Mouse (Mus musculus) cerebellum, postnatal 36 days (tissue): ENCODE data around the gene Arhgap27.
"Not testable (repeated sequence)": the region's sequence is repeated elsewhere in the genome, so short reads cannot be mapped to it uniquely, and the experiment has no call there.

Experiments
- DNase-seq, 2 experiments: peaks; one replicate each; pipeline ENCODE4 v3.0.0; 2021 to 2022; ENCODE audit warnings: mixed read lengths in 2 of 2

The Arhgap27 gene

DNA sequence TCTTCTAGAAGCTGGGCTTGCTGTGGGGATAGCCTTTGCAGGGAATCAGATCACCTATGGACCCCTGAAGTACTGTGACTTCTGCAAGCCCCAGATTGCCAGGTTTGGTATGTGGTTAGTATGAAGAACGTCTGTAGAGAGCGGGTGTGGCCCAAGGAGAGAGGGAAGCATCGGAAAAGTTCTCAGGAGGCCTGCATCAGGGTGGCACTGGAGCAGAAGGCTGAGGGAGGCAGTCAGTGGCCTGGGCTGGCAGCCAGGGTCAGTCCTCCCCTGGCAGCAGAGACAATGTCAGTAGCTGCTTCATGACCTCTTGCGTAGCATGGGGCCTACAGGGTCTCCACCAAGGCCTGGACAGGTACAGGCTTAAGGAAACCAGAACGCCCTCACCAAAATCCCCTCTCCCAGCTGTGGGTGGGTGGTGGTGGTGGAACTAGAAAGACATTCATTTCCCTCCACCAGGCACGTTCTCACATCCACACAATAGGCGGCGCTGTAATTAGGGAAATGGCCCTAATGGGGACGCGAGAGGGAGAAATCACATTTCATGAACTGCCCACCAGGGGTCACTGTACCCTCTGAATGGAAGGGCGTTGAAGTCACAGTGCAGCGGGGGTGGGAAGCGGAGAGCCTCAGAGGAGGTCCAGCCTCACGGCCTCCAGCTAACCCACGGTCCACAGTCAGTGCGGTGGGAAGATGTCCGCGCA is 31.2 kb downstream of the Arhgap27 start:
- peak; percentile 87 for DNase-seq

DNA sequence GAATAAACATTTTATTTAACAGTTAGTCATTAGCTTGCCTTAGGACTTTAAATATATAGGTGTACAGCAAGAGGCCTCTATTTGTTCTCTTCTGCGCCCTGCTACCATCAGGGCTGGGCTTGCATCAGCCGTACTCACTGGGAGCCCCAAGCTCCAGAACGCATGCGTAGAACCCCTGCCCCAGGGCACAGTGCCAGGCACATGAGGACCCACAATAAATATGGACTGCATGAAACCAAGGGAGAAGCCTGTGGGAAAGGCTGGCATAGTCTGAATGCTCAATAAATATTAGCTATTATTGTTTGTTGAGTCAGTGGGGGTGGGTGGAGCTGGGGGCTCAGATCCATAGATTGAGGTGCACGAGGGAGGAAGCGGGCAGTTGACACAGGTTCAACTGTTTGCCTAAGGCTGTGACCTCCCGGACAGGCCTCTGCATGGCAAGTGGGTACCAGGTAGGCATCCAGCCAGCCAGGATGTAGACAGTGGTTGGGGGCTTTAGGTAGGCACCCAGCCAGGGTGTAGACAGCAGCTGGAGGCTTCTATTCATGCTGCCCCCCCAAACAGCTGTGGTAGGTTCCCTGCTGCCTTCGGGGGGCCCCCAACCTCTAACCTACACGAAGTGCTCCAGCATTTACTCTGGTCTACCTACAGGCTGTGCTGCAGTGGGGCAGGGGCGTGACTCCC is 31.8 kb downstream of the Arhgap27 start:
- DNase-seq = no peak

DNA sequence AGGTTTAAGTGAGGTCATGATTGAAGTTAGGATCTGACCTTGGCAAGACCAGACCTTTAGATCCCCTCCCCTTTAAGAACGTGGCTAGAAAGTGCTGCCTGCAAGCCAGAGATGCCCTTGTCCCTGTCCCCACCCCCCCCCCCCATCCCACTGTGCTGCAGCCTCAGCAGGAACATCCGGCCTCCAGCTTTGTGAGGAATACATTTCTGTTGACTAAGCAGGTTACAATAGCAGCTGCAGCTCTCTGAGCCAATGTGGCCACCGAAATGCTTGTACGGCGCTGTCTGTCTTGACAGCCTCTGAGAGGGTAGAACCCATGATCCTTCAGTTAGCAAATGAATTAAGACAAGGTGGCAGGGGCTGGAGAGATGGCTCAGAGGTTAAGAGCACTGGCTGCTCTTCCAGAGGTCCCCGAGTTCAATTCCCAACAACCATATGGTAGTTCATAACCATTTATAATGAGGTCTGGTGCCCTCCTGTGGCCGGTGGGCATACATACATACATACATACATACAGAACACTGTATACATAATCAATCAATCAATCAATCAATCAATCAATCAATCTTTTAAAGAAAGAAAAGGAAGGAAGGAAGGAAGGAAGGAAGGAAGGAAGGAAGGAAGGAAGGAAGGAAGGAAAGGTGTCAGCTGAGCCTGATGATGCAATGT is 32.7 kb downstream of the Arhgap27 start:
- DNase-seq = no peak

DNA sequence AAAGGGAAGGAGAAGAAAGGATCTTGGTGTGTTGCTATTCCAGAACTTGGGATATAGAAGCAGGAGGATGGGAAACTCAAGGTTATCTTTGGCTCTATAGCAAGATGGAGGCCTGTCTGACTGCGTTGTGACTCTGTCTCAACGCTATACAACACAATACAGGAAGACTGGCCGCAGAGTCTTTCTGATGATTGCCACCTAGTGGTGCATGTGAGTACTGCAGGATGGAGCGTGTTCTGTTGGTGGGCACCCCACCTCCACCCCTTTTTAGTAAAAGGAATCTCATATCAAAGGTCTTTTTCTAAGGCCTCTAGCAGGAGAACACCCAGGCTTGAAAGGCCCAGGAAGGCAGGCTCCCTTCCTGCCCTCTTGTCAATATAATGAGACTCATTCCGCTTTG is 36.5 kb downstream of the Arhgap27 start:
- peak; percentile 83 to 84 for DNase-seq

DNA sequence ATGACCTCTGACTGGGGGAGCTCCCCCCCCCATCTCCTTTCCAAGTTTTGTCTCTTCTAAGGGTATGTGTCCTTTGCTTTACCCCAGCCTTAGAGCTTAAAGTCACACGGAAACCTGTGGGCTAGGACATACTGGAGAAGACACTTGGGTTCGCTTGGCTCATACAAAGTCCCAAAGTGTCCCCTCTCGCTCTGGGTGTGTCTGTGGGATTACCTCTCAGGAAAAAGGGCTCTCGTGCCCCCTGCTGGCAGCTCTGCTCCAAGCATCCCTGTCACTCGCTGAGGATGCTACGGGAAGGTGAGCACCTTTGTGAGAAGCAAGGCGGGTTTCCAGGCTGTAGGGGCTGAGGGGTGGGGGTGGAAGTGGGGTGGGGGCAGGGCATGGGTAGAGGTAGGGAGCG is 38.3 kb downstream of the Arhgap27 start:
- DNase-seq = peak; percentile 77 to 79

DNA sequence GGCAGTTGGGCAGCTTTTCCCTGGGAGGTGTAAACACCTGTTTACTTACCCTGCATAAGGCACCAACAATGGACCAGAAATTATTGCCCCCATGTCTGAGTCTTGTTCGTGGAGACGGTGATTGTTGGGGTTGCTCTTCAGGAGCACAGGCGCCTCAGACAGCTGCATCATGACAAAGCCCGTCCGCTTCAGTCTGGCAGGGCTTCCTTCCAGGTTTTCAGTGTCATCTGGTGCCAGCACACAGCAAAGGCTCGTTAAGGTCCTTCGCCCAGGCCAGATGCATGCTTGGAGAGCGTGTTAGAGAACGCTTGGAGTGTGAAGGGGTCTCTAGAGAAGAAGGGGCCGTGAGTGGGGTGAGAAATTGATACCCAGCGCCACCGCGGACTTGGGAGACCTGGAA is 38.8 kb downstream of the Arhgap27 start:
- no peak for DNase-seq

DNA sequence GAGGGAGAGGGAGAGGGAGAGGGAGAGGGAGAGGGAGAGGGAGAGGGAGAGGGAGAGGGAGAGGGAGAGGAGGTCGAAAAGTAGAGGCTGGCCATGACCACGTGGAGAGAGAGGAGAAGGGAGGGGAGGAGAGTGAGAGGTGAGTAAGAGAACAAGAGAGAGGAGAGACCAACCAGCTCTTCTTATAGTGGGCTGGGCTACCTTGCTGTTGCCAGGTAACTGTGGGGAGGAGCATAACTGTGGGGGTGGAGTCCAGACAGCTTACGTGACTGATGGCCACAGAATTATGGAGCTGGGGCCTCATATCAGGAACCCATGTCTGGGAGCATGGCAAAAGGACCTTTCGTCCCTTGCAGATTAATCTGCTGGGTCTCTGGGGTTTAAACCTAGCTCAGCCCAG is 40.7 kb downstream of the Arhgap27 start:
- DNase-seq = not testable (repeated sequence)

DNA sequence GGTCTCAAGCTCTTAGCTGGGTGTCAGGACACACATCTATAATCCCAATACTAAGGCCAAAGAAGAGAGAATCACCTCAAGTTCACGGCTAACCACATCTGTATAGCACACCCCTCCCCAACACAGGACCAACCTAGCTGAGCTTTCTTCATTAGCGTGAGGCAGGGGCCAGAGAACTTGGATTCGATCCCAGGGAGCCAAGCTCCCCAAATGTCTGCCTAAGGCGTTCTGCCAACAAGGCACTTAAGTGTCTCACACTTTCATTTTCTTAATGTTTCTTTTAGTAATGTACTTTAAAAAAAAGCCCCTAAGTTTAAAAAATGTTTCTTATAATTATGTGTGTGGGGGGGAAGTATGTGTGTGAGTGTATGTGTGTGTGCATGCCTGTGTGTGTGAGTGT is 42.8 kb downstream of the Arhgap27 start:
- no peak for DNase-seq

DNA sequence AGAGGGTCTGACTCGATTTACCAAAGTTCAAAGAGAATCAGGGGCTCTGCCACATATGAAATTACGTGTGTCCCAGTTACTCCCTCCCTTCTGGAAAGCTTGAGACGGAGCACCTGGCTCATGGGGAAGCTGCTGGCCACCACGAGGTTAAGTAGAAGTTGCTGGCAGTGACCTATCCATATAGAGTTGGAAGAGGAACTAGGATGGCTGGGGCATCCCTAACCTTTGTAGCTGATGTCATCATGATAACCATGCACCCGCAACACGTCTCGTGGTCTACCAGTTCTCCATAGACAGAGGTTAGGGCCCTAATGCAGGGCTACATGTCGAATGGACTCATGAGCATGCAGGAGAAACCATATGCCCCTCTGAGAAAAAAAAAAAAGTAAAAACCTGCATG is 43.3 kb downstream of the Arhgap27 start:
- DNase-seq = no peak

DNA sequence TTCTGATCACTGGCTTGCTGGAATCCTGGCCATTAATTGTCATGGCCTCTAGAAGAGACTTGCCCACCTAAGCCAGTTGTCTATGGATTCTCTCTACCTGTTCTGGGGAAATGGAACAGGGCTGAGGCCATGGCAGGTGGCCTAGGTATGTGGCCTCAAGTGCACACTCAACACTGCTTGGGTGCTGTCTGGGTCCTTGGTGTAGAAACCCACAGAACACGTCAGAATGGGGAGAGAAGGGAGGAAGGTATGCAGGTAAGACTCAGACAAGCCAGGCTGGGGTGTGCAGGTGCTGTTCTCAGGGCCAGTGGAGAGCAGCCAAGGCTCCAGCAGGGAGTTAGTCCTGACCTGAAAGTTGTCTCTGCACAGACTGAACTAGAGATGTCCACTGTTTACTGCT is 45.5 kb downstream of the Arhgap27 start:
- no peak for DNase-seq

DNA sequence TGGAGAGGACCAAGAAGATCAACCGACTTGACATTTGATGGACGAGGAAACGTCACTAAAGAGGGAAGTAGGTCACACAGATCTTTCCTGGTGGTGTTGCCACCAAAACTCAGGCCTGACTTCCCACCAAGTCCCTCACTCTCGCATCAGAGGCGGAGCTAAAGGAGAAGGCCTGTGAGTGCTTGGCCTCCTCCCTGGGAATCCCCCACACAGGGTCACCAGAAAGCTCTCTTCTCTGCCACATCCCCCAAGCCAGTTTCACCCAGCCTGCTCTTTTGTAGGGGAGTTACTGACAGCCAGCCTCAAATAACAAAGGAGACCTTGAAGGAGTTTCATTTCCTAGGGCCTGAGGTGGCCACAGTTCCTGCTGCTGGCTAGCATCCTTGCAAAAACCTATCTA is 48.1 kb downstream of the Arhgap27 start:
- no peak for DNase-seq

DNA sequence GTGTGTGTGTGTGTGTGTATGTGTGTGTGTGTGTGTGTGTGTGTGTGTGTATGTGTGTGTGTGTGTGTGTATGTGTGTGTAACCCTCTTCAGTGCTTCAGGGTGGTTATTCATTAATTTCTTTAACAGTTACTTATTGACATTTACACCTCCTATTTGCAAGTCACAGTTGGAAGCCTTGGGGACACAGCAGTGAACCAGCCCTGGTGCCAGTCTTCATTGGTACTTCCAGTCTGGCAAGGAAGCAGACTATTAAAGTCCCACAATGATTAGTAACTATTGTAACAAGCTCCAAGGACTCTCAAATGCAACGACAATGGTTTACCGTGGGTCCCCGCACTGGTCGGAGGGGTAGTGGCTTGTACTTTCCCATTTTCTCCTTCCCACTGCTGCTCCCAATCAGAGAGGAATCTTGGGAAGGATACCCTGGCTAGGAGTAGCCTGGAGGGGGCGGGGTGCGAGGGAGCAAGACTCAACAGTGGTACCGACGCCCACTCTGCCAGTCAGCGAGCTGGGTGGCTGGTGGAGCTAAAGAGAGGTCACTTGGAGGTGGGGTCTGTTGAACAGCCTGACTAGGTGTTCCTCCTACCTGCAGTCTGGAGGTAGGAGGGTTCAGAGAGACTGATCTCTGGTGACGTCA is 48.6 kb downstream of the Arhgap27 start:
- DNase-seq = no peak

DNA sequence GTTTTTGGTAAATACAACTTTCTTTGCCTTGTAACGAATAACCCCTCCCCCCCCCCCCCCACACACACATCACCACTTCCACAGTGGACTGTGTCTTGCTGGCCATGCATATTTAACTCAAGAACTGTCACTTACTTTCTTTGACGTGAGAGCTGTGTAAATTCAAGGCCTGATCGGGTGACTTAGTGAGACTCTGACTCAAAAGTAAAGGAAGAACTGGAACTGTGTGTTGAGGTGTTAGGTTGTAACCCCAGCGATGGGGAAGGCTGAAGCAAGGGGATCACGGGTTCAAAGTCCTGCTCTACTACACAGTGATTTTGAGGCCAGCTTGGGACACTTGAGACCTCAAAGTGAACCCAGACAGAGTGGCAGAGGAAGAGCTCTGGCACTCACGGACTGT is 50.0 kb downstream of the Arhgap27 start:
- DNase-seq = no peak

DNA sequence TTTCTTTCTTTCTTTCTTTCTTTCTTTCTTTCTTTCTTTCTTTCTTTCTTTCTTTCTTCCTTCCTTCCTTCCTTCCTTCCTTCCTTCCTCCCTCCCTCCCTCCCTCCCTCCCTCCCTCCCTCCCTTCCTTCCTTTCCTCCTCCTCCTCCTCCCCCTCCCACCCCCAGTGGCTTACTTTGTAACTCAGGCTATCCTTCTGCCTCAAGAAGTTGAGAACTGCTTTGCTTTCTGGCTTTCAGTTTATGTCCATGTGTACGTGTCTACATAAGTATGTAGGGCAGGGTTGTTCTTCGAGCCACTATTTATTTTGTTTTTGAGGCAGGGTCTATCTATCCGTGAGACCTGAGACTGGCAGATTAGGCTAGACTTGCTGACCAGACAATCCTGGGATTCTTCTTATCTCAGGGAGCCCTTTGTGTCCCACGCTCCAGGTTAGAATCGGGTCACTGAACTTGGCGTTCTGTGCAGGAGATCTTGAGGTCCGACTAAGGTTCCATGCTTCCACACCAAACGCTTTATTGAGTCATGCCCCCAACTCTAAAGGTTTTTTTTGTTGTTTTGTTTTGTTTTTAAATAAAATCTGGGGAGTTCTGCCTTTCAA is 50.7 kb downstream of the Arhgap27 start:
- no peak for DNase-seq

DNA sequence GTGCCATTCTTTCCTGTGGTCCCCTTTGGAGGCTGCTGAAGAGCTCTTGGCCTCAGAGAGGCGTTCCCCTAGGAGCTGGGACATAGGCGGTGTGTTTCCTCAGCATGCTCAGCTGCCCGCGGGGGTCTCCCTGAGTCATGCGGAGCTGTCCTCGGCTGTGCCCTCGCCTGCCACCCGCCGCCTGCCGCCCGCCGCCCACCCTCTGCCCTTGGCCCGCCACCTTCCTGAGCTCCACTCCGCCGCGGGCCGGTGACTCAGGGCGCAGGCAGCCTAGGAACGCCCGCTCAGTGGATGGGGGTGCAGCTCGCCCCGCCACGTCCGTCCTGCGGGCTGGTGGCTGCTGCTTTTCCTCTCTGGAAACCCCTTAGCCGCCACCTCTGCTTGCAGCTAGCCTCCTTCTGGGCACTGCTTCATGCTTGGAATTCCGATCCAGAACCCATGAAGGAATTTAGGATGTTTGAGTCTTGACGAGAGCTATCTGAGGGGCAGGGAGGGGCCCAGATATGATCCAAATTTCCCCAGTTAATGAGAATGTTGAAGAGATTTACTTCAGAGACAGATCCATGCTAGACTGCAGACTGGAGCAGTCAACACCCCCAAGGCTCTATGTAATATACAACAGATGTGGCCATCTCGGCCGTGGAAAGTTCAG is 51.4 kb downstream of the Arhgap27 start:
- DNase-seq = peak in 1 of 2 experiments; percentile 19

DNA sequence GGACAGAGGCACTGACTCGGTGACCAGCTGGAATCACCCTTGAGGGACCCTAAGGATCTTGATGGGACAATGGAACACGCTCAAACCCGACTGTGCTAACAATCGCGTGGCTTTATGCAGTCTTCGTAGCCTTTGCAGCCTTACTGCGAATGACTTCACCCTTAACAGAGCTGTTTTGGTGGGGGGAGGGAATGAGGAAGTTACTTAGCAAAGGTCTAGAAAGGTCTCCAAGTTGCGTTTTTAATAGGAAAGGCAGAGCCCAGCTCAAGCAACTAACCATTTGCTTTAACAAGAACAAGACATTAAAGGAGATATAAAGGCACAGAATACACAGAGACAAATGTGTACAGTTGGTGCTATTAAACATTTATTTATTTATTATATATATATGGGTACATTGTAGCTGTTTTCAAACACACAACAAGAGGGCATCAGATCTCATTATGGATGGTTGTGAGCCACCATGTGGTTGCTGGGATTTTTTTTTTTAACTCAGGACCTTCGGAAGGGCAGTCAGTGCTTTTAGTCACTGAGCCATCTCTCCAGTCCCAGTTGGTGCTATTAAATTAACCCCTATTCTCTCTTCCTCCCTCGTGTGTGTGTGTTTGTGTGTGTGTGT is 53.4 kb downstream of the Arhgap27 start:
- DNase-seq = no peak

DNA sequence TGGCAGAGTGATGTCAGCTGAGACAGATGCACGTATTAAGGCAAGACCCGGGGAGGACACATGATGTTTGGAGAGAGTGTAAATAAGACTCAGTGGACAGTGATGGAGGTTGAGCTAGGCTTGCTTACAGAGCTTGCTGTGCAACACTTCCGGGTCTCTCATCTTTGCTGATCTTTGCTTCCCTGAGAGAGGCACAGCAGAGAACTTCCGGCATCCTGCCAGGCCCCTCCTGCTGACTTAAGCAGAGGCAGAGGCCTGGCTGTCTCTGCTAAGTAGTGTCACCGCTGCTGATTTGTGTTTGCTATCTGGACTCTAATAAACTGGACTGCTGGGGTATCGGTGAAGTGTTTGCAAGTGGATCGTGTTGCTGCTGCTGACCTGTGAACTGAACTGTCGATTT is 55.6 kb downstream of the Arhgap27 start:
- DNase-seq = no peak

DNA sequence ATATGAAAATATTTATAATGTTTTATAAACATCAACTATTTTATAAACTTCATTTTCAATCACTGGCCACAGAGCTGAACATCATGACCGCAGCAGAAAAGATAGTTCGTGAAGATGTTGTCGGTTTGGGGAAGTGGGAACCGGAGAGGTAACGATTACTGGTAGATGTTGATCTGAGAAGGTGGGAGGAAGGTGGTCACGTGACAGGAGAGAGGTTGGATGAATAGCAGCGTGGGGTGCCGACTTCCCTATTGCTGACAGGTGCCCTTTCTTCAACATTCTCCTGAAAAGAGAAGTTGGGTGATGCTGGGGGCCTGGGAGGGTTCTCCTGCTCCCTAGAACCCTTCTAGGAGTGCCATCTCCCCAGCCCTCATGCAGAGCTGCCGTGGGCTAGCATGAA is 59.0 kb downstream of the Arhgap27 start:
- DNase-seq = no peak

DNA sequence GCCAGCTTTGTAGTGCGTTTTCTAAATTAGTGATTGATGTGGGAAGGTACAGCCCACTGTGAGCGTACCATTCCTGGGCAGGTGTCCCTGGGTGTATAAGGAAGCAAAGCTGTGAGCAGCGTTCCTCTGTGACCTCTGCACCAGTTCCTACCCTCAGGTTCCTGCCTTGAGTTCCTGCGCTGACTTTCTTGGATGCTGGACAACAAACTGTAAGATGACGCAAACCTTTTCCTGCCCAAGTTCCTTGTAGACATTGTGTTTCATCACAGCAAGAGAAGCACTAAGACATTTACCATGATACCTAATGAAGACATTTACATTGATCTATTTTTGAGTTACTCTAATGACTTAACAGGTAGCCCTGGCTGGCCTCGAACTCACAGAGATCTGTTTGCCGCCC is 68.7 kb downstream of the Arhgap27 start:
- DNase-seq = no peak

DNA sequence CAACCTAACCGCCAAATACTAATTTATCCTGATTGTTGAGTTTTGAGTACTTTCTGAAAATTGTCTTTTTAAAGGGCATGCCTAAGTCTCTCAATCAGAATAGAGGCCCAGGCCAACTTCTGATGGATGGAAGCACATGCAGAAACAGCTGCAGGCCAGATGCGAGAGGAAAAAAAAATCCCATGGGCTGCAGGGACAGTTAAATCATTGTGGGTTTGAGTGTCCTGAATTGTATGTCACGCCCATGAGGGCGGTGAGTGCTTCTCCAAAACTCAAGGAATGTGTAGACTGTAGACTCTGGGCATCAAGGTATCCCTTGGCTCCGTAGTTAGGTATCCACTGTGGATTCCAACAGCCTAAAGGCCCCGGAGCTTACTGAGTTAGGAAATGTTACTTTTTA is 69.4 kb downstream of the Arhgap27 start:
- no peak for DNase-seq

DNA sequence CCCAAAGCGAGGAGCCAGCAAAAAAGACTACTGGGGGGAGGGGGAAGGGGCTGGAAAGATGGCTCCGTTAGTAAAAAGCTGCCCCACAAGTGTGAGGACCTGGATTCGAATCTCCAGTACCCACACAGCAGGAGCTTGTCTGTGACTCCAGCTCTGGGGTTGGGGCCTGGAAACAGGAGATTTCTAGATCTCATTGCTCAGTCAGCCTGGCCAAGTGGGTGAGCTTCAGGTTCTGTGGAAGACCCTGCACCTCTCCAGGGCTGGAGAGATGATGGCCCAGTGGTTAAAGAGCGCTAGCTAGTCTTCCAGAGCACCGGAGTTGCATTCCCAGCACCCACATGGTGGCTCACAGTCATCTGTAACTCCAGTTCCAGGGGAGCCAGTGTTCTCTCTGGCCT is 70.6 kb downstream of the Arhgap27 start:
- DNase-seq = no peak
